Mouse (Mus musculus) midbrain, embryonic 10.5 days (tissue): ENCODE measurements around the gene Cnp. TPM values are rescaled to one million over a fixed set of nuclear protein-coding genes. Genes with fewer than 3 reads are reported as not detected.

Experiments
- DNase-seq: peaks from one replicate; pipeline ENCODE4 v3.0.0-alpha.2; 2017; ENCODE audit warnings: low spot score
- H3K27ac ChIP-seq: fragments of 300-500 bp; sonication (generic); replicated peaks from 2 replicates; pipeline ENCODE4 v1.5.1; 2016; ENCODE audit warnings: mild to moderate bottlenecking
- H3K27me3 ChIP-seq: fragments of 300-500 bp; sonication (generic); 2 replicates; pipeline ENCODE4 v1.6.1; 2016; ENCODE audit warnings: low read depth, mild to moderate bottlenecking; ENCODE audit not compliant: poor library complexity, severe bottlenecking
- H3K36me3 ChIP-seq: fragments of 300-500 bp; sonication (generic); 2 replicates; pipeline ENCODE4 v1.6.1; 2016; ENCODE audit warnings: mild to moderate bottlenecking, moderate library complexity
- H3K4me1 ChIP-seq: fragments of 300-500 bp; sonication (generic); 2 replicates; pipeline ENCODE4 v1.6.1; 2016
- H3K4me3 ChIP-seq: fragments of 300-500 bp; sonication (generic); 2 replicates; pipeline ENCODE4 v1.5.1; 2016; ENCODE audit warnings: mild to moderate bottlenecking, moderate library complexity
- H3K9me3 ChIP-seq: fragments of 300-500 bp; sonication (generic); replicated peaks from 2 replicates; pipeline ENCODE4 v1.6.1; 2016; ENCODE audit warnings: mild to moderate bottlenecking
- WGBS: fragments of 180-500 bp; shearing (Covaris S2); methylation state at CpG from one replicate; pipeline ENCODE4 v1.1.7; 2016; 5-methylcytosine and 5-hydroxymethylcytosine counted together
- polyA plus RNA-seq: library from polyadenylated mRNA; unstranded; fragments of >200 nt; fragmentation: Nextera tagmentation; extraction: Ambion mirVana; gene quantifications from 2 replicates; pipeline ENCODE4 v1.2.1, GENCODE M21; 2016

Cnp gene
- polyA plus RNA-seq, 1 experiment from 2014 or later: 17.7 TPM

GRCm38 (mm10) chr11:100618761-100619484 is 44.2 kb downstream of the Cnp start, which contains the start of gene Nkiras2:
Gene Nkiras2, plus strand, starts transcription at chr11:100619244.
- H3K27ac ChIP-seq: peak within 1 kb of the TSS; percentile 97
- H3K9me3 ChIP-seq: no peaks in the 10 kb centered on the region
- under 1% methylated on average over 36 of the region's 36 CpGs for WGBS
- peak; percentile 78 for DNase-seq
- peaks cover 36% of the 10 kb centered on the region for H3K4me1 ChIP-seq
- no peaks in the 10 kb centered on the region for H3K27me3 ChIP-seq
- peak within 1 kb of the TSS; percentile 98 for H3K4me3 ChIP-seq
- H3K36me3 ChIP-seq: peaks cover 17% of the 10 kb centered on the region

- under 1% methylated on average over 40 of the region's 40 CpGs for WGBS
- Histone ChIP-seq H3K36me3 (peaks cover 20% of the 10 kb centered on the region), H3K4me1 (peaks cover 42% of the 10 kb centered on the region), H3K4me3 (peak overlapping the region; percentile 98), H3K27me3 (no peaks in the 10 kb centered on the region), H3K27ac (peak overlapping the region; percentile 97), H3K9me3 (no peaks in the 10 kb centered on the region)
- DNase-seq: peak; percentile 99
Observed at GRCm38 (mm10) chr11:100619485-100619975, 44.8 kb downstream of the Cnp start.

- no peak for DNase-seq
- H3K9me3 ChIP-seq: no peaks in the 10 kb centered on the region
- peaks cover 43% of the 10 kb centered on the region for H3K4me1 ChIP-seq
- no peaks in the 10 kb centered on the region for H3K27me3 ChIP-seq
- H3K36me3 ChIP-seq: peaks cover 23% of the 10 kb centered on the region
- peak within 1 kb of the TSS; percentile 97 for H3K27ac ChIP-seq
- WGBS: 3% methylated on average over 11 of the region's 11 CpGs
- peak within 1 kb of the TSS; percentile 98 for H3K4me3 ChIP-seq
Observed at GRCm38 (mm10) chr11:100619982-100620381, 45.3 kb downstream of the Cnp start, which contains the start of gene Dnajc7. Gene Dnajc7, minus strand, starts transcription at chr11:100620168.

GRCm38 (mm10) chr11:100622714-100623113 is 48.0 kb downstream of the Cnp start:
- peaks cover 35% of the 10 kb centered on the region for H3K36me3 ChIP-seq
- WGBS: 1% methylated on average over 24 of the region's 24 CpGs
- H3K27ac ChIP-seq: peak overlapping the region; percentile 87
- DNase-seq: peak; percentile 93
- peaks cover 39% of the 10 kb centered on the region for H3K4me1 ChIP-seq
- no peaks in the 10 kb centered on the region for H3K9me3 ChIP-seq
- peak overlapping the region; percentile 74 for H3K4me3 ChIP-seq
- H3K27me3 ChIP-seq: no peaks in the 10 kb centered on the region

GRCm38 (mm10) chr11:100623867-100624266 is 49.2 kb downstream of the Cnp start:
- H3K4me1 ChIP-seq: peaks cover 34% of the 10 kb centered on the region
- H3K4me3 ChIP-seq: peak overlapping the region; percentile 74
- 75% methylated on average over 5 of the region's 5 CpGs for WGBS

GRCm38 (mm10) chr11:100625754-100626700 is 51.3 kb downstream of the Cnp start:
- peaks cover 35% of the 10 kb centered on the region for H3K36me3 ChIP-seq
- no peak overlapping the region for H3K27ac ChIP-seq
- DNase-seq: no peak
- no peak overlapping the region for H3K4me3 ChIP-seq
- peaks cover 31% of the 10 kb centered on the region for H3K4me1 ChIP-seq
- no peaks in the 10 kb centered on the region for H3K27me3 ChIP-seq
- no peaks in the 10 kb centered on the region for H3K9me3 ChIP-seq
- WGBS: 93% methylated on average over 23 of the region's 23 CpGs

More at GRCm38 (mm10) chr11:100623867-100624266, 49.2 kb downstream of the Cnp start:
- no peaks in the 10 kb centered on the region for H3K27me3 ChIP-seq
- H3K36me3 ChIP-seq: peaks cover 35% of the 10 kb centered on the region
- no peak overlapping the region for H3K27ac ChIP-seq
- no peak for DNase-seq
- no peaks in the 10 kb centered on the region for H3K9me3 ChIP-seq

- peaks cover 35% of the 10 kb centered on the region for H3K36me3 ChIP-seq
- H3K4me3 ChIP-seq: no peak overlapping the region
- peaks cover 31% of the 10 kb centered on the region for H3K4me1 ChIP-seq
- no peaks in the 10 kb centered on the region for H3K27me3 ChIP-seq
- WGBS: 32% methylated on average over 9 of the region's 9 CpGs
- DNase-seq: peak; percentile 62
- H3K27ac ChIP-seq: no peak overlapping the region
- H3K9me3 ChIP-seq: no peaks in the 10 kb centered on the region
Observed at GRCm38 (mm10) chr11:100626701-100627195, 52.0 kb downstream of the Cnp start.

- peaks cover 35% of the 10 kb centered on the region for H3K36me3 ChIP-seq
- no peaks in the 10 kb centered on the region for H3K27me3 ChIP-seq
- no peak for DNase-seq
- no peak overlapping the region for H3K27ac ChIP-seq
- H3K9me3 ChIP-seq: no peaks in the 10 kb centered on the region
- H3K4me1 ChIP-seq: peaks cover 26% of the 10 kb centered on the region
- H3K4me3 ChIP-seq: no peak overlapping the region
- WGBS: 94% methylated on average over 5 of the region's 5 CpGs
Observed at GRCm38 (mm10) chr11:100628056-100628455, 53.4 kb downstream of the Cnp start.

GRCm38 (mm10) chr11:100628862-100629352 is 54.2 kb downstream of the Cnp start:
- Histone ChIP-seq H3K36me3 (peaks cover 35% of the 10 kb centered on the region), H3K4me1 (peaks cover 17% of the 10 kb centered on the region), H3K27ac (no peak overlapping the region), H3K4me3 (no peak overlapping the region), H3K27me3 (no peaks in the 10 kb centered on the region), H3K9me3 (no peaks in the 10 kb centered on the region)
- WGBS: 64% methylated on average over 13 of the region's 13 CpGs
- DNase-seq: no peak

GRCm38 (mm10) chr11:100634530-100634929 is 59.8 kb downstream of the Cnp start:
- H3K27ac ChIP-seq: no peak overlapping the region
- no peaks in the 10 kb centered on the region for H3K36me3 ChIP-seq
- no peaks in the 10 kb centered on the region for H3K9me3 ChIP-seq
- no peak overlapping the region for H3K4me3 ChIP-seq
- H3K4me1 ChIP-seq: no peaks in the 10 kb centered on the region
- WGBS: 79% methylated on average over 7 of the region's 7 CpGs
- no peak for DNase-seq
- H3K27me3 ChIP-seq: peaks cover 20% of the 10 kb centered on the region

GRCm38 (mm10) chr11:100640159-100640906 is 65.6 kb downstream of the Cnp start:
- DNase-seq: peak; percentile 70
- Histone ChIP-seq H3K9me3 (no peaks in the 10 kb centered on the region), H3K27me3 (peaks cover 61% of the 10 kb centered on the region), H3K36me3 (no peaks in the 10 kb centered on the region), H3K4me1 (peaks cover 13% of the 10 kb centered on the region), H3K27ac (no peak overlapping the region; the same call in 1 of the 2 replicates), H3K4me3 (peak overlapping the region; percentile 53)
- WGBS: 8% methylated on average over 52 of the region's 52 CpGs
